Mouse (Mus musculus) MEL (cell line): Measurements from ENCODE around the gene Lztfl1.

Source experiments
- CTCF ChIP-seq, 3 experiments: IDR thresholded peaks in 2 of 3; conservative IDR thresholded peaks in 1 of 3; 2 replicates each; pipeline ENCODE4 v1.5.1; 2011 to 2012; ENCODE audit warnings: low read length in 3 of 3, low read depth in 2 of 3, mild to moderate bottlenecking in 2 of 3, improper control_type of control experiment in 1 of 3, inconsistent platforms in 1 of 3, mixed read lengths in 1 of 3, moderate library complexity in 1 of 3; ENCODE audit not compliant: control insufficient read depth in 1 of 3, insufficient read depth in 1 of 3, poor library complexity in 1 of 3, severe bottlenecking in 1 of 3
- EP300 ChIP-seq, 2 experiments: IDR thresholded peaks; 2 replicates each; pipeline ENCODE4 v1.6.1; 2011; ENCODE audit warnings: improper control_type of control experiment in 2 of 2, low read length in 2 of 2, low read depth in 1 of 2, mild to moderate bottlenecking in 1 of 2
- GATA1 ChIP-seq: IDR thresholded peaks from 2 replicates; pipeline ENCODE4 v1.6.1; 2011; ENCODE audit warnings: low read depth, low read length, improper control_type of control experiment
- HCFC1 ChIP-seq: IDR thresholded peaks from 2 replicates; pipeline ENCODE4 v1.6.1; 2012; ENCODE audit warnings: low read depth, mild to moderate bottlenecking, inconsistent platforms, low read length, improper control_type of control experiment, moderate library complexity
- MAZ ChIP-seq: IDR thresholded peaks from 2 replicates; pipeline ENCODE4 v1.6.1; 2012; ENCODE audit warnings: low read depth, mild to moderate bottlenecking, inconsistent platforms, low read length, improper control_type of control experiment
- NELFE ChIP-seq: IDR thresholded peaks from 2 replicates; pipeline ENCODE4 v1.6.1; 2011; ENCODE audit warnings: low read depth, low read length, improper control_type of control experiment
- NRF1 ChIP-seq: IDR thresholded peaks from 2 replicates; pipeline ENCODE4 v1.6.1; 2014; ENCODE audit warnings: low read depth, mild to moderate bottlenecking, inconsistent platforms, low read length, improper control_type of control experiment, moderate library complexity; ENCODE audit not compliant: poor library complexity, insufficient read depth, severe bottlenecking
- POLR2A ChIP-seq, 2 experiments: IDR thresholded peaks; 2 replicates each; pipeline ENCODE4 v1.6.1; 2011 to 2012; ENCODE audit warnings: low read length in 2 of 2, mild to moderate bottlenecking in 2 of 2, control low read depth in 1 of 2, improper control_type of control experiment in 1 of 2, low read depth in 1 of 2, moderate library complexity in 1 of 2; ENCODE audit not compliant: control insufficient read depth in 1 of 2, insufficient read depth in 1 of 2, poor library complexity in 1 of 2
- POLR2AphosphoS2 ChIP-seq: IDR thresholded peaks from 2 replicates; pipeline ENCODE4 v1.6.1; 2011; ENCODE audit warnings: low read length, improper control_type of control experiment
- TAL1 ChIP-seq: IDR thresholded peaks from 2 replicates; pipeline ENCODE4 v1.6.1; 2012; ENCODE audit warnings: mild to moderate bottlenecking, inconsistent platforms, low read length, moderate library complexity, mixed read lengths
- UBTF ChIP-seq: IDR thresholded peaks from 2 replicates; pipeline ENCODE4 v1.6.1; 2012; ENCODE audit warnings: low read depth, mild to moderate bottlenecking, inconsistent platforms, low read length, improper control_type of control experiment, moderate library complexity, borderline replicate concordance; ENCODE audit not compliant: insufficient read depth
- USF1 ChIP-seq: IDR thresholded peaks from 2 replicates; pipeline ENCODE4 v1.6.1; 2014; ENCODE audit warnings: low read depth, mild to moderate bottlenecking, inconsistent platforms, low read length, improper control_type of control experiment, moderate library complexity
- ZC3H11A ChIP-seq: IDR thresholded peaks from 2 replicates; pipeline ENCODE4 v1.6.1; 2012; ENCODE audit warnings: low read depth, mild to moderate bottlenecking, inconsistent platforms, low read length, improper control_type of control experiment

- TF ChIP-seq HCFC1, result no peak
- no peak for TF ChIP-seq CTCF (IDR thresholded peaks at IDR 0.05 in 2 of 3, conservative IDR thresholded peaks at IDR 0.05 in 1 of 3; ENCODE audit: control insufficient read depth in 1 of 3, insufficient read depth in 1 of 3, low read depth in 2 of 3, low read length in 3 of 3, poor library complexity in 1 of 3, severe bottlenecking in 1 of 3)
- TF ChIP-seq ZC3H11A, result no peak
- TF ChIP-seq NELFE, result no peak
- no peak for TF ChIP-seq USF1
- peak; percentile 79 for TF ChIP-seq TAL1
- TF ChIP-seq POLR2A (IDR thresholded peaks at IDR 0.05; ENCODE audit: control insufficient read depth in 1 of 2, insufficient read depth in 1 of 2, low read depth in 1 of 2, low read length in 2 of 2, poor library complexity in 1 of 2), result no peak
- TF ChIP-seq POLR2AphosphoS2, result no peak
- TF ChIP-seq UBTF, result no peak
- TF ChIP-seq MAZ, result 0 out of 2 replicates have a peak, but pooled peaks have one; percentile 44
- TF ChIP-seq EP300 (IDR thresholded peaks at IDR 0.05; ENCODE audit: low read depth in 1 of 2, low read length in 2 of 2), result peak; percentile 89 to 95
- TF ChIP-seq GATA1, result peak; percentile 95
- 0 out of 2 replicates have a peak, but pooled peaks have one; percentile 26 for TF ChIP-seq NRF1
These were observed 15.7 kb downstream of the Lztfl1 start for GRCm38 (mm10) chr9:123701822-123702221.
